Mouse (Mus musculus) kidney, adult 11 months (tissue): ENCODE results near the gene Ppm1h.
A peak's percentile ranks its signal among the peaks of the same experiment; 100 is the strongest.
"Not testable (repeated sequence)": the region's sequence is repeated elsewhere in the genome, so short reads cannot be mapped to it uniquely, and the experiment has no call there.

ENCODE experiments used
- DNase-seq: peaks from one replicate; pipeline ENCODE4 v3.0.0; 2022

The Ppm1h gene

GRCm38 (mm10) chr10:122939546-122939945, 261.0 kb downstream of the Ppm1h start:
- DNase-seq, result peak; percentile 49

GRCm38 (mm10) chr10:122942771-122943170, 264.2 kb downstream of the Ppm1h start:
- peak; percentile 14 for DNase-seq

GRCm38 (mm10) chr10:122943824-122944223, 265.3 kb downstream of the Ppm1h start:
- no peak for DNase-seq

- no peak for DNase-seq
Measured at GRCm38 (mm10) chr10:122944888-122945287, 266.3 kb downstream of the Ppm1h start.

- DNase-seq, result no peak
Measured at GRCm38 (mm10) chr10:122950966-122951365, 272.4 kb downstream of the Ppm1h start.

- DNase-seq, result no peak
Measured at GRCm38 (mm10) chr10:122953576-122953975, 275.0 kb downstream of the Ppm1h start.

GRCm38 (mm10) chr10:122957918-122958317, 279.4 kb downstream of the Ppm1h start:
- no peak for DNase-seq

- DNase-seq, result no peak
Measured at GRCm38 (mm10) chr10:122958699-122959098, 280.1 kb downstream of the Ppm1h start.

- DNase-seq, result no peak
Measured at GRCm38 (mm10) chr10:122960216-122960615, 281.7 kb downstream of the Ppm1h start.

GRCm38 (mm10) chr10:122960738-122961137, 282.2 kb downstream of the Ppm1h start:
- DNase-seq, result no peak

- no peak for DNase-seq
Measured at GRCm38 (mm10) chr10:122961494-122961893, 282.9 kb downstream of the Ppm1h start.

- no peak for DNase-seq
Measured at GRCm38 (mm10) chr10:122962651-122963050, 284.1 kb downstream of the Ppm1h start.

- peak; percentile 48 for DNase-seq
Measured at GRCm38 (mm10) chr10:122963463-122964240, 285.1 kb downstream of the Ppm1h start.

GRCm38 (mm10) chr10:122964241-122964636, 285.7 kb downstream of the Ppm1h start:
- no peak for DNase-seq

GRCm38 (mm10) chr10:122965650-122966049, 287.1 kb downstream of the Ppm1h start:
- not testable (repeated sequence) for DNase-seq

GRCm38 (mm10) chr10:122966421-122966820, 287.9 kb downstream of the Ppm1h start:
- no peak for DNase-seq

- DNase-seq, result no peak
Measured at GRCm38 (mm10) chr10:122970188-122970587, 291.6 kb downstream of the Ppm1h start.

GRCm38 (mm10) chr10:122973241-122973640, 294.7 kb downstream of the Ppm1h start:
- no peak for DNase-seq

- no peak for DNase-seq
Measured at GRCm38 (mm10) chr10:122976038-122976437, 297.5 kb downstream of the Ppm1h start.

- no peak for DNase-seq
Measured at GRCm38 (mm10) chr10:122979356-122979755, 300.8 kb downstream of the Ppm1h start.

- DNase-seq, result no peak
Measured at GRCm38 (mm10) chr10:122980123-122980522, 301.6 kb downstream of the Ppm1h start.

GRCm38 (mm10) chr10:122982909-122983578, 304.5 kb downstream of the Ppm1h start:
- DNase-seq, result no peak

- no peak for DNase-seq
Measured at GRCm38 (mm10) chr10:122983579-122984530, 305.3 kb downstream of the Ppm1h start.
